Mouse (Mus musculus): ENCODE measurements around the gene BC049762.

Gene BC049762

GRCm38 (mm10) chr11:51262342-51263285 is at the start of gene BC049762:
Gene BC049762 (minus strand): TSS chr11:51263046.
- DNase-seq (ENCODE audit: low read depth, low spot score) = peak; percentile 99

GRCm38 (mm10) chr11:51311846-51312245 is 49.0 kb upstream of the BC049762 start:
- DNase-seq (ENCODE audit: low read depth, low spot score) = no peak

DNA sequence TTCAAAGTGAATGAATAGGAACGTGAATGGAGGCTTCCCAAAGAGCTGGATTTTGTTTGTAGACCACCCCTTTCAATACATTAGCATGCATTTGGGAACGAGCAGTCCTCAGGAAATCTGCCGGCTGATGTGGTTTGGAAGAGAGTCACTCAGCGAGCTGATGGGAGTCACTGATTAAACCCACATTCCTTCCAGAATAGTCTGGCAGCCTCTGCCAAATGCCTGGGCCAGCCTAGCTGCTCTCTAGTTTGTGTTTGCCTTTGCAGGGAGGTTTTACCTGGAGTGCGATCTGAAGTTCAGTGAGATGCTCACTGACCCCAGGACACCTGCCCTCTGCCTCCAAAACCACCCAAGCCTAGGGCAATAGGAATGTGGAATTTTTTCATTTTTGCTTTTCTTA is 45.5 kb upstream of the BC049762 start:
- DNase-seq (ENCODE audit: low read depth, low spot score) = no peak

DNA sequence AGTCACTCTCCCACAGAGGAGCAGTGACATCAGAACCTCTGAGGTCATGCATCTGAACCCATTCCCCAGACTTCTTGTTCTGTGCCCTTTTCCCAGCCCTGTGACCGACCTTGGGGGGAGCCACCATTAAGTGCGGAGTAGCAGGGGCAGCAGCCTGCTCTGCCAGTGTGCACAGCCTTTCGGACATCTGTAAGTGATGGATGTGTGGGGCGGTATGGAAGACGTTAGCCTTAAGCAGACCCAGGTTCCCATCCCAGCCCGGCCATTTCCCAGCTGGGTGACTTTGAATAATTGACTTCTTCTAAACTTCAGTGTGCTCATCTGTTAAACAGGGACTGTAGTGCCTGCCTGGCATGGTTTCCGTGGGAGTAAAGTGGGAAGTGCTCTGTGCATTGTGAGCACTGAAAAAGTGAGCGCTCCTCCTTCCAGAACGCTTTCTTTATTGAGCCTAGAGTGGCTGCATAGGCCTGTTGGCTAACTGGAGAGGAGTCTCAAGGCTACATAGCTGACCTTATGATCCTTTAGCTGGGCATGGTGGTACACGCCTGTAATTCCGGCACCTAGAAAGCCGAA is 41.2 kb upstream of the BC049762 start:
- peak; percentile 20 for DNase-seq (ENCODE audit: low read depth, low spot score)

GRCm38 (mm10) chr11:51302396-51302795 is 39.5 kb upstream of the BC049762 start:
- no peak for DNase-seq (ENCODE audit: low read depth, low spot score)

DNA sequence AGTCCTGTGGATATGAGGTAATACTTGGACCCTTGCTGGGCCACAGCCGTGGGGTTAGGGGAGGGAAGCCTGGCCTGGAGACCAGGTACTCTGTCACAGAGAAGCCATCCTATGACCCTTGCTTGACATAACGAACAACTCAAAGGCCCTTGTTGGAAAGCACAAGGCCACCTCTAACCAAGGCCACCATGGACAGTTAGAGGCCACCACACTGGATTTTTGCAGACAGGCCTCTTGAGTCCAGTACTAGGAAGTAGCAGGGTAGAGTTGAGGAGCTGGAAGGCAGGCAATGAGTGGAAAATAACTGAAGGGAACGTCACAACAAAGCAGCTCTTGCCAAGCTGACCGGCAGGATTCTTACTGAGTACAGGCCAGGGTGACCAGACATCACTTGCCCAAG is 35.8 kb upstream of the BC049762 start:
- no peak for DNase-seq (ENCODE audit: low read depth, low spot score)

DNA sequence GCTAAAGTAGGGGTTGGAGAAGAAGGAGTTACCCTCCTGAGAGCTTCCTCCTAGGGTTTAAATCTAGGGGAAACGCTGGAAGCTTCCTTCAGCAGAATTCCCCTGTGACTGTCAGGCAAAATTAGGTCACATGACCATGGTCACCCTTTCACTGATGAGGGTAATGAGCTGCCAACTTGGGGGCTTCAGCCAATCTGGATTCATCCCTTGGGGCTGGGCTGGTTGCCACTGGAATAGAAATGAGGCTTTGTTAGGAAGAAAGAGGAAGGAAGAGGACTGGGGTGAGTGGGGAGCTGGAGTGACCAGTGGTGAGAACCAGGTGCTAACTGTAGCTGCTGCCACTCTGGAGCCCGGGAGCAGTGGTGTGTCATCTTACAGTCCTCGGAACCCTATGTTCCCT is 32.9 kb upstream of the BC049762 start:
- no peak for DNase-seq (ENCODE audit: low read depth, low spot score)

- DNase-seq (ENCODE audit: low read depth, low spot score) = no peak
These were observed 31.2 kb upstream of the BC049762 start for GRCm38 (mm10) chr11:51293956-51294530.

DNA sequence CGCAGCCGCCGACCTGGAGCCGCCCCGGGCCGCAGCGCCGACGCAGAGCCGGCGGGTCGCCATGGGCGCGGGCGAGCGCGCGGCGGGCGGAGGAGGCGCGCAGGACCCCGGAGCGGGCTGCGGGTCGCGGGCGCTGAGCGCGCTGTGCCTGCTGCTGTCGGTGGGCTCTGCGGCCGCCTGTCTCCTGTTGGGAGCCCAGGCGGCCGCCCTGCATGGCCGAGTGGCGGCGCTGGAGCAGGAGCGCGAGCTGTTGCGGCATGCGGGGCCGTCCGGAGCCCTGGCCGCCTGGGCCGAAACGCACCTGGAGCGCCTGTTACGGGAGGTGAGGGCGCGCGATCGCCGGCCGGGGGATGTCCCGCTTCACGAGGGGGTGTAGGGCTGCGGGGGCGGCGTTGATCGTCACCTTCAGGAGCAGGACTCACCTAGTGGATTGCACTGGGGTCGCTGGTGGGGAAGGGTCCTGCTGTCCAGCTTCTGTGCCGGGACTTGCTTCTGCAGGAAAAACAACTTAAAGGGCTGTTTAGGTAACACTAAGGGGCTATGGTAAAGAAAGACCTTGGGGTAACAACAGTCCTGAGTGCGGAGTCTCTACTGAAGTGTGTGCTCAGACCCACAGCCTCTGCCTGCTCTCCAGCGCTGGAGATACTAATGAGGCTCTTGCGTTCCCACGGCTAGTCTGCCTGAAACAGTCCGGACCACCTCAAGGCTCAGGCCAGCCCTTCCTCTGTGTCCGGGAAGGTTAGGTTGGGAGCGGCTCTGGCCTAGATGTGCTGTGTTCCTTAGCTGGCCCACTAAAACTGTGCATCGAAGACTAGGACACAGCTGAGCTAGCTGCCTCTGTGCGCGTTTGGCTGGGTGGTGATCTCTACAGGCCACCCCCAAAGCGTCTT is 27.5 kb upstream of the BC049762 start:
- peak; percentile 60 for DNase-seq (ENCODE audit: low read depth, low spot score)

- DNase-seq (ENCODE audit: low read depth, low spot score) = peak; percentile 90
These were observed 26.8 kb upstream of the BC049762 start, which contains the start of gene Col23a1 for GRCm38 (mm10) chr11:51289564-51290041. Gene Col23a1 (plus strand): TSS chr11:51289920.

- DNase-seq (ENCODE audit: low read depth, low spot score) = no peak
These were observed 11.6 kb upstream of the BC049762 start for GRCm38 (mm10) chr11:51274418-51274817.

DNA sequence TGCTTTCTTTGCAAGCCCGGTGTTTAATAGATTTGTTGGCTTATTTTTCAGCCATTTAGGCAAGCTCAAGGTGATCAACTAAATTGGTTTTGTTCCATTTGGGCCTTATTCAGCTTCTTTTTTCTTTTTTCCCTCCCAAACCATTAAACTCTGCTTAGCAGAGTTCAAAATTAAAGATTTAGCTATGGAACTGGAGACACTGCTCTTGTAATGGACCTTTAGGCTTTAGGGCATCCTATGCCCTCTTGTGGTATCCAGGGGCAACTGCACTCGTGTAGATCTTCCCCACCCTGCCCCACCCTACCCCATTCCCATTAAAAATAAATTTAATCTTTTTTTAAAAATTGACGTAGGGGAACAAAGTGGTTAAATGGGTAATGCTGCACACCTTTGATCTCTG is 2.5 kb upstream of the BC049762 start:
- peak; percentile 26 for DNase-seq (ENCODE audit: low read depth, low spot score)

DNA sequence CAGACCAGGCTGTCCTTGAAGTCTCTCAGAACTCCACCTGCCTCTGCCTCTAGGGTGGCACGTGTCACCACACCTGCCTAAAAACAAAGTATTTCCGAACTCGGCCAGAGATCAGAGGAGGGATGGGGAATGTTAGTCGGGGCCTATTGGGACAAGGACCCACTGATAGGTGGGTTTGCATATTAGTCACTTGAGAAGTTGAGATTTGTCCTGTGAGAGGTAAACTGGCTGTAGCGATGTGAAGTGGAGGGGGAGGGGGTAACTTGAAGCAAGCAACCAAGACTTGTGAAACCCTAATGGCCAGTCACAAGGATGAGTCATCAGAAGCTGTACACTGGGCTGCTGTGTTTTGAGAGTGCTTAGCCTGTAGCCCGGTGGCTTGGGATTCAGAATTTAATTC is 1.5 kb upstream of the BC049762 start:
- no peak for DNase-seq (ENCODE audit: low read depth, low spot score)

DNA sequence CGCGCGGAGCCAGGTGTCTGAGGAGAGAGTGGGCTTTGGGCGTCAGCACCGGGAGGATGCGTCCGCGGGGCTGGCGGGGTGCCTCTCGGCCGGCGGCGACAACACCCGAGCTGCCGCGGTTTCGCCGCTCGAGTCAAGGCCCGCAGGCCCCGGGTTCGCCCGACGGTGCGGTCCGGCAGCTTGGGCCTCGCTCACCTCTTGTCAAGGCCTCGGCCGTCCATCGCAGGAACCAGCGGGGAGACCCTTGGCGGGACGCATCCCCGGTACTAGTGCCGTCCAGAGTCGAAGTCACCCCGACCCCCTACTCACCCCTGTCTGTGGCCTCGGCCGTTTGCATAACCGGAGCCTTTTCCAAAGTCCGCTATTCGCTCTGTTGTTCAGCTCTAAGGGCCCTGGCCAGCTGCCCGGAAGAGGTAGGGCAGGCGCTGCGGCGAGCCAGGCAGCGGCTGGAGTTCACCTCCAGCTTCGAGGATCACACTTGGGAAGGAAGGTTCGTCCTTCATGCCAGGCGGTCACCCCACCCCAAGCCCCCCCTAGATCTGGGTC is 513 bp upstream of the BC049762 start:
- peak; percentile 17 for DNase-seq (ENCODE audit: low read depth, low spot score)

DNA sequence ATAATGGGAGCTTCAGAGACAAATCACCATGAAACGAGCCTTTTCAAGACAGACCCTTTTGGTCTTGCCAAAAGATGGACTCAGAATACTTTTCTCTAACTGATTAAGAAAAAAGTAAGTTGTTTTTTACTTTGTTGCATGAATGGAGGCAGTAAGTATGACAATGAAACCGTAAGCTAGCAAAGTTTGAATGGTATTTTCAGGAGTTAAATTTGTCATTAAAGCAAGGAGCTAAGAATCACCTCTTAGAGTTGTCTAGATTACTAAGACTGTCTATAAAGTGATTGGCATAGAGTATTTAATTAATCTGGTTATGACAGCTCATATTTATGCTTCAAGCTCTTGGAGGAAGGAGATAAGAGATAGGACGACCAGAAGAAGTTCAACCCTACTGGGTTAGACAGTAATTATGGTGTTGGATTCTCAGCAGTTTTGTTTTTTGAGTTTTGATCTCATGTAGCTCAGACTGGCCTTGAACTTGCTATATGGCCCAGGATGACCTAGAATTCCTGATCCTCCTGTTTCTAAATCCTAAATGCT is 1.1 kb downstream of the BC049762 start, which contains the start of gene Clk4:
Gene Clk4, plus strand, starts transcription at position 51 of the 540 bp plus-strand sequence.
- DNase-seq (ENCODE audit: low read depth, low spot score) = no peak

DNA sequence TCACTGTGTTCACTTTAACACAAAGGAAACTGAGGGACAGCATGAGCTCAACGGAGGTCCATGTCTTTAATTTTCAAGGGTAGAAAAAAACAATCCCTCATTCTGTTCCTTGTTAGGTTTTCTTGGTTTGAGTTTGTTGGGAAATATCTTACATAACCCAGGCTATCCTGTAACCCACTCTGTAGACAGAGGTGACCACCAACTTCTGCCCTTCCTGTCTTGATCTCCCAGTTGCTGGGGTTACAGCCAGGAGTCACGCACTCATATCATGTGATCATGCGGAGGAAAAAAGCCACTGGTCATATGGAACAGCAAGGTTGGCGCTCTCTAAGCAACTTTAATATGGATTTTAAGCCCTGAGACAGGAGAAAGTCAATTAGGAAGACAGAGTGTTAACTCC is 5.8 kb downstream of the BC049762 start:
- DNase-seq (ENCODE audit: low read depth, low spot score) = no peak

- DNase-seq (ENCODE audit: low read depth, low spot score) = no peak
These were observed 19.9 kb downstream of the BC049762 start for GRCm38 (mm10) chr11:51242897-51243296.

DNA sequence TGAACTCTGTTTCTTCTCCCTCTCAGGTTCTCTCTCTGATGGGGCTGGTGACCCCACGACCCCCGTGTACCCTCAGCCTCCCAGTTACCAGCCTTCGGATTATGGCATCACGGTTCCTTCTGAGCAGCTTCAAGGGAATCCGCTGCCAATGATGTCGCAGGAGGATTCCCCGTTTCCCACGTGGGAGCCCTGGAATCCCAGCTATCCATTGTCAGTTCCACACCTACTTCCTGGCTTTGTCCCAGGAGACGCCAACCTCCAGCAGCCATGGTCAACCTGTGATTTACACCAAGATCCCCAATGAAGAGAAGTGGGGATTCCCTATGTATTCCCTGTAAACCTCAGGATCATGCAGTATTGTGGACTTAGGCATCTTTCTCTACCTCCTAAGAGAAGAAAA is 28.2 kb downstream of the BC049762 start:
- DNase-seq (ENCODE audit: low read depth, low spot score) = no peak

DNA sequence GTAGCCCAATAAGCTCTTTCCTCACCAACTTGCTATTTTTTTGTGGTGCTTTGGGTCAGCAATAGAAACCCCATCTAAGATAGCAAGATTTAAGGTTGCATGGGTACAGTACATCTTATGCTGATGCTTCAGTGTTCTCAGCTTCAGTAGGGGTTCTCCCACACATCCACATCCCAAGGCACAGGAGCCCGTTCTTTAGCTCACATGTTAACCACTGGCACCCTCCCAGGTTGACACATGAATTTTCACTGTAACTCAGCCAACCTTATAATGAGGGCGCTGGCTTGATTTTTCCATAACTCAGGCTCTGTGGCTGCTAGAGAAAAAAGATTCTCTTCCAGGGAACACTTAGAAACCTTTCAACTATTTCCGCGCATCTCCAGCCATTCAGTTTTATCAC is 35.7 kb downstream of the BC049762 start:
- no peak for DNase-seq (ENCODE audit: low read depth, low spot score)

- no peak for DNase-seq (ENCODE audit: low read depth, low spot score)
These were observed 42.5 kb downstream of the BC049762 start, which contains the start of gene Gm12569 for GRCm38 (mm10) chr11:51220308-51220707. Gene Gm12569 (plus strand): TSS chr11:51220473.

Data from forelimb bud, embryonic 11.5 days (tissue).